Mouse (Mus musculus) megakaryocyte, embryonic 14.5 days (primary cell): ENCODE data around the gene Arl2bp.

Experiments used
- FLI1 ChIP-seq: IDR thresholded peaks from 2 replicates; pipeline ENCODE4 v1.6.1; 2012; ENCODE audit warnings: low read length, inconsistent platforms, mixed read lengths
- GATA1 ChIP-seq: IDR thresholded peaks from 3 replicates; pipeline ENCODE4 v1.6.1; 2012; ENCODE audit warnings: mixed read lengths, low read length, inconsistent platforms, borderline replicate concordance

- TF ChIP-seq GATA1 (no peak), FLI1 (no peak)
These were observed 40.5 kb downstream of the Arl2bp start for GRCm38 (mm10) chr8:94706732-94707395.
